Mouse (Mus musculus) liver (tissue): ENCODE data around the gene Myl7.
"Not testable (repeated sequence)": the region's sequence is repeated elsewhere in the genome, so short reads cannot be mapped to it uniquely, and the experiment has no call there.

Experiments
- DNase-seq: peaks from one replicate; pipeline ENCODE4 v3.0.0-alpha.2; 2020; ENCODE audit warnings: mixed read lengths

Gene Myl7

DNA sequence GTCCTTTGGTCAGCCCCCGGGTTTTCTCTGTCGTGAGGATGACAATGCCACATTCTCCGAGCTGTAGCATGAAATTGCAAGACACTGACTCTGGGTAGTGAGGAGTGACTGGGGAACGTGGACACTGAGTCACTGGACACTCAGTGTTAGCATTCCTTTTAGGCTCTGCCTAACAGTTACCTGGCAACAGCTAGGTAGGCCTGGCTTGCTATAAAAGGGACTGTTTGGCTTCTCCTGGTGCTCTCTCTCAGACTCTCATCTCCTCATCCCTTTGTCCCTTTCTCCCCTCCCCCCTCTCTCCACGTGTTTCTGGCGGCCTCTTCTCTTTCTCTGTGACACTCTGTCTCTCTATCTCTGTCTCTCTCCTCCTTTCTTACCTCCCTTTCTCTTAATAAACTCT lies 3.8 kb upstream of the Myl7 start:
- DNase-seq, result no peak

DNA sequence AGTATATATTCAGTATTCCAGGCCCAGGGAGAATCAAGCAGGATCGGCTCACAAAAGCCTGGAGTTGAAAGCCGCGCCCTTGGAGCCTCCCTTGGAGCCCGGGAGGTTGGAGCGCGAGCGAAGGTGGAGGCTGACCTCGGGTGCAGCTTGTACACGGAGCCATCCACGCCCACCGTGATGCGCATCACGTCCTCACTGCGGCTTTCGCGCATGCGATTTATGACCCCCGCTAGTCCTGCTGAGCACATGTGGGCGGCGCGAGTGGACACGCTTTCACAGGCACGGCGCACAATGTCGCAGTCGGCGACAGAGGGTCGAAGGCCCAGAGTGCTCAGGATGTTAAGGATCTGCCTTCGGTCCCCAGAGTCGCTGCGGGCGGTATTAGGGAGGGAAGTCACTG lies 3.4 kb upstream of the Myl7 start:
- DNase-seq, result peak; percentile 45

DNA sequence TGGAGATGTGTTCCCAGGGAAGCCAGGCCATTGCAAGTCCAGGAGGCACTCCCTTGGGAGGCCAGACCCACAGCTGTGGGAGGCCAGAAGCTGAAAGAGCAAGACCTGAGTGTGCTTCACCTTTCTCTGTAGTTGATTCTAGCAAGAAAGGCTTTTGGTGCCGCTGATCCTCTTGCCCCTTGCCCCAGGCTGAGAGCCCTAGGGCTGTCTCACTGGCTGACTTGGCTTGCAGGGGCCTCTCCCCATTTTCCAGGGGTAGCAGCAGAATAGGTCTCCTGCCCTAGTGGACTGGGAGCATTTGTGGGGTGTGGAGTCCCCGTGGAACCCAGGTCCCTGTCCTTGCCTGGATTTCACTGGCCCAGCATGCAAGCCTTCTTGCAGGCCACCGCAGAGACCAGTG lies 2.7 kb upstream of the Myl7 start:
- no peak for DNase-seq

GRCm38 (mm10) chr11:5899286-5899685 lies 704 bp upstream of the Myl7 start:
- DNase-seq, result no peak

- no peak for DNase-seq
Observed at GRCm38 (mm10) chr11:5897839-5898238, 743 bp downstream of the Myl7 start.

DNA sequence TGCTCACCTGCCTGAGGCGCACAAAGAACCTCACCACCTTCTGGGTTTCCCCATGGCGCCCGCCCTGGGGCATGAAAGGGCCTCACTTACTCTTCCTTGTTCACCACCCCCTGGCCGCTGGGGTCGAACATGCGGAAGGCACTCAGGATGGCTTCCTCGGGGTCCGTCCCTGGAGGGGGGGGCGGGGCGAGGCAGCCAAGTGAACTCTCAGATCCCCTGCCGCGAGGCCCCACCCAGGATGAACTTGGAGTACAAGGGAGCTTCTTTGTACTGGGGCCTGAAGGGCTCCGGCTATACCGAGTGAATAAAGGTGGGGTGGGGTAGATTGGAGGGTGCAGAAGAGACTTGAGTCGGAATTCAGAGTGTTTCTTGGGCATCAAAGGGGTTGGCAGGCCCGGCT lies 1.4 kb downstream of the Myl7 start:
- DNase-seq, result no peak

DNA sequence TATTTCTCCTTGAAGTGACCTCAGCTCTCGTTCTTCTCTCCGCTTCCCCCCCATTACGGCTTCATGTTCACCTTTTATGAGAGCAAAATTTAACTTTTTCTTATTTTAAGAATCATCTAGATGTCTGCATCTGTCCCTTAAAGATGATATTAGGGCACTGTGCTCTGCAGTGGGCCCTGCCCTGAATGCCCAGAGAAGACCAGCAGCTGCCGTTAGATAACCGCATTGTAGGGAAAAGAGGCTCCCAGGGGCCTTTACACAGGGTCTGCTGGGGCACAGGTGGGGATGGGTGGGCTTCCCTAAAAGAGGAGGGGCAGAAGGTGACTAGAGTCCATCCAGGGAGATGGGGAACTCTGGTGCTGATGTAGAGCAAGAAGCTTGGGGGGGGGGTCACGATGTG lies 4.8 kb downstream of the Myl7 start:
- DNase-seq, result peak; percentile 38

- peak; percentile 78 for DNase-seq
Observed at GRCm38 (mm10) chr11:5892810-5893368, 5.7 kb downstream of the Myl7 start.

- peak; percentile 26 for DNase-seq
Observed at GRCm38 (mm10) chr11:5892151-5892591, 6.4 kb downstream of the Myl7 start.

GRCm38 (mm10) chr11:5888563-5888962 lies 10.0 kb downstream of the Myl7 start:
- not testable (repeated sequence) for DNase-seq

GRCm38 (mm10) chr11:5887250-5887649 lies 11.3 kb downstream of the Myl7 start:
- DNase-seq, result no peak

GRCm38 (mm10) chr11:5886187-5886586 lies 12.4 kb downstream of the Myl7 start:
- peak; percentile 61 for DNase-seq

DNA sequence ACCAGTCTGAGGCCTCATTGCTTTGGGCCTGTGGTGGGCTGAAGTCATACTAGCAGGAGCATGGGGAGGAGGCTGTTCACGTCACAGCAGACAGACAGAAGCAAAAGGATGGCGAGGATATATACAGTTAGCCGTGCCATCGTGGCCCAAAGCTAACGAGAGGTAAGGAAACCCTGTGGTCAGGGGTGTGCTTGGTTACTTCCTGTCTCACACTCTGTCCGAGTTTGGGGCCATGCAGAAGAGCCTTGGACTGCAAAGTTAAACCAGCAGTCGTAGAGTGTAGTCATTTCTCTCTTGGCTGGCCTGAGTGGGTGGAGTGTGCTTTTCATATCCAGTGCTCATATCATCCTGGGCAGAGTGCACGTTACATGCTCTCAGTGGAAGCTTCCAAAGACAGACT lies 16.1 kb downstream of the Myl7 start:
- DNase-seq, result no peak

DNA sequence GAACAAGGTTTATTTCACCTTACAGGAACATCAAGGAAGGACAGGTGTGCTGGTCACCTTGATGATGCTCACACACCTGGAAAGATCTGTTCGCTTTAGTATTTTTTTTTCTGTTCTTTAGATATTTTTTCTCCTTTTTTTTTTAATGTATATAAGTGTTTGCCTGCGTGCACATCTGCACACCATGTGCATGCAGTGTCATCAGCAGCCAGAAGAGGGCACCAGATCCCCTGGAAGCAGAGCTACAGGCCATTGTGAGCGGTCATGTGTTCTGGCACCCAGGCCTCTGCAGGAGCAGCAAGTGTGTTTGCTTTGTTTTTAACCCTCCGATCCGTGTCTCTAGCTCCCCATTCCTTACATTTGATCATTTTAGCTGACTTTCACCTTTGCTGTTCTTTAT lies 18.7 kb downstream of the Myl7 start:
- peak; percentile 82 for DNase-seq

DNA sequence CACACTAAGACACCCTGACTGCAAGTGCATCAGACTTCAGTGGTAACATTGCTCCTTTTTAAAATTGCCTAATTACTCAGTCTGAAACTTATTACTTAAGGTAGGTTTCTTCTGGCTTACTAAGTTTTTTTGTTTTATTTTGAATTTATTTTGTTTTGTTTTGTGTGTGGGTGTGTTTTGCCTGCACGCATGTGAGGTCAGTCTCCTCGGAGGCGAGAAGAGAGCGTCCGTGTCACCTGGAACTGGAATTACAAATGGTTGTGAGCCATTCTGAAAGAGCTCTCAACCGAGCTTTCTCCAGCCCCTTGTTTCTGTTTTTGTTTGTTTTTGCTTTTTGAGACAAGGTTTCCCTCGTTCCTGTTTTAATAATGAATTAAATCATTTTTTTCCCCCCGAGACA lies 19.9 kb downstream of the Myl7 start:
- DNase-seq, result no peak

- DNase-seq, result peak; percentile 99
Observed at GRCm38 (mm10) chr11:5877921-5878526, 20.6 kb downstream of the Myl7 start, which contains the start of gene Pold2. TSS of gene Pold2 (minus strand) at chr11:5878292.

GRCm38 (mm10) chr11:5877421-5877820 lies 21.2 kb downstream of the Myl7 start:
- DNase-seq, result no peak

DNA sequence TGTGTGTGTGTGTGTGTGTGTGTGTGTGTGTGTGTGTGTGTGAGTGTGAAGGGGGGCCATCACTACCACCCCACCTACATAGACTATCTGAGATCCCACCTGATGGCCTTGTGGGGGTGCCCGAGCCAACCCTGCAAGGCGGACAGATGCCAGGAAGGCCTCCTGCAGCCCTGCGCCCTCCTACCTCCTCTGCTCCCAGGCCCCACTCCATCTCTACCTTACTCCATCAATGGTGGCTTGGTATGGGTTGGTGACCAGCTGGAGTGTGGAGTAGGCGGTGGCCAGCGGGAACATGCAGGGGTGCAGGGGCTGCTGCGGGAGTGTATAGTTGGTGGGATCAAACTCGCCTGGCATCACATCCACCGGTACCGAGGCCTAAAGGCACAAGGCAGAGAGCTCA lies 25.4 kb downstream of the Myl7 start:
- DNase-seq, result no peak

GRCm38 (mm10) chr11:5872707-5873106 lies 25.9 kb downstream of the Myl7 start:
- DNase-seq, result no peak

DNA sequence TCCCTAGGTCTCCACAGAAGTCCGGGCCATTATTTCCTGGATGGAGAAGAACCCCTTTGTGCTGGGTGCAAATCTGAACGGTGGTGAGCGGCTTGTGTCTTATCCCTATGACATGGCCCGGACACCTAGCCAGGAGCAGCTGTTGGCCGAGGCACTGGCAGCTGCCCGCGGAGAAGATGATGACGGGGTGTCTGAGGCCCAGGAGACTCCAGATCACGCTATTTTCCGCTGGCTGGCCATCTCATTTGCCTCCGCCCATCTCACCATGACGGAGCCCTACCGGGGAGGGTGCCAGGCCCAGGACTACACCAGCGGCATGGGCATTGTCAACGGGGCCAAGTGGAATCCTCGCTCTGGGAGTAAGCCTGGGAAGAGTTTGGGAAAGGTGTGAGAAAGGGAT lies 28.5 kb downstream of the Myl7 start:
- no peak for DNase-seq

- no peak for DNase-seq
Observed at GRCm38 (mm10) chr11:5869331-5869730, 29.3 kb downstream of the Myl7 start.

GRCm38 (mm10) chr11:5868324-5868723 lies 30.3 kb downstream of the Myl7 start:
- no peak for DNase-seq

DNA sequence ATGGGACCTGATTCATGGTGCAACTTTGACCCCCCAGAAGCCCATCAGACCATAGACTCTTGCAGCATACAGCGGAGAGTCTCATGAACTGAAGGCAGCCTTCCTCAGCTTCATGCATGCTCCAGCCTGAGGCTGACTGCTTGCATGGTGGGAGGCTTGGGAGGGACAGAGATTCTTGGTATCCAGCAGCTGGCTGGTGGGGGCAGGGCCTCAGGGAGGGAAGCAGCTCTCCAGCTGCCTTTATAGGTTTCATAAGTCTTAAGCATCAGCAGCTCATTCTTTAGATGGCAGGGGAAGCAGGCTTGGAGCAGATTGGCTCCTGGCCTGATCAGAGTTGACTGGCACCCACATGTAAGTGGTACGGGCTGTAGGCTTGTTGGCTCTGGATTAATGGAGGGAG lies 31.4 kb downstream of the Myl7 start:
- no peak for DNase-seq

DNA sequence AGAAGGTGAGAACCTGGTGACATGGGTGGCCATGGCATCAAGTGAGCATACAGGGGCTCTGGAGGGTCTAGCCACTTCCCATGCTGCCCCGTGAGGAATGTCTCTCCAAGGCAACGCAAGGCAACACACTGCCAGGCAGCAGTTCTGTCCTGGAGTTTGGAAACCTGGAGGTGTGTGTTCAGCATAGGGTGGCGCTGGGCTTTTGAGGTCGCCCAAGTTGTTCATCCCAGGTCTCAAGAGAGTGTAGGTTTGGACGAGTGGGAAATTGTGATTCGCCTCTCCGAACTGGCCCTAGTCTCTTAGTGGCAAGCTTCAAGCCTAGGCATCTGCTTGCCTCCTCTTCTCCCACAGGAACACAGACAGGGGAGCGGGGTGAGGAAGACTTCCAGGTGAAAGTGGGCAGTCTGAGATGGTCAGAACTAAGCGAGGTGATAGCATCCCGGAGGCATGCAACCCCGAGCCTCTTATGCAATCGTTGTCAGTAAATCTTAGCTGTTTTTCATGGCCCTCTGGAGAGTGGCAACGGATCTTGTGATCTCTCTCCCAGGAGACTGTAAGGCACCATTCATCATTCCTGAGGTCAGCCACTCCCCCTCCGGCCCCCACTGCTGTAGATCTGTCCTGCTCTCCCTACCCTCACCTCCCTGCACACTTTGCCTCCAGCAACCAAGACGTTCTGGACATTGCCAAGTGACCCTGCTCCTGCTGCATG lies 36.0 kb downstream of the Myl7 start:
- DNase-seq, result no peak
